Mouse (Mus musculus) adrenal gland, adult 8-10 months (tissue): ENCODE data around the gene Sugp2. TPM values are rescaled to one million over a fixed set of nuclear protein-coding genes. Genes with fewer than 3 reads are reported as not detected.

Experiments
- DNase-seq: peaks from one replicate; pipeline ENCODE4 v3.0.0; 2022
- total RNA-seq, 4 experiments: library from RNA; stranded (reverse); gene quantifications; 2 replicates each; pipeline ENCODE4 v1.2.4; 2022

The Sugp2 gene
- total RNA-seq, 4 experiments from 2014 or later = 34.6 to 65.6 (median 46.1) TPM

DNA sequence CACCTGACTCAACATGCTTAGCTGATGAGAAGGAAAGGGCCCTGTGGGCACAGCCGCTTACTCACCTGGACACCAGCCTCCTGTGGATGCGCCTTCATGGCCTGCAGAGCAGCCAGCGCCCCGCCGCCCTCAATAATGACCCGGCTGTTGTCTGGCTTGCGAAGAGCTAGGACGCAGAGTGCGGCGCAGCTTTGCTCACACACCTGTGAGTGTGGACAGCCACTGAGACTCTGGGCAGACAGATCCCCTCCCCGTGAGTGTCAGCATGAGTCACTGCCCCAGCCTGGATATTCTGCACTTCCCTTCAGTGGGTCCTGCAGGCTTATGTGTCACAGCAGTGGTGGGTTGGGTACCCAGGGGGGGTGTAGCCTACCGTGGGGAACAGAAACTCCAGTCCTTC, 12.0 kb upstream of the Sugp2 start:
- DNase-seq = no peak

- DNase-seq = no peak
Observed at GRCm38 (mm10) chr8:70223341-70223740, 10.7 kb upstream of the Sugp2 start.

- no peak for DNase-seq
Observed at GRCm38 (mm10) chr8:70227997-70228396, 6.0 kb upstream of the Sugp2 start.

- no peak for DNase-seq
Observed at GRCm38 (mm10) chr8:70230837-70231236, 3.2 kb upstream of the Sugp2 start.

DNA sequence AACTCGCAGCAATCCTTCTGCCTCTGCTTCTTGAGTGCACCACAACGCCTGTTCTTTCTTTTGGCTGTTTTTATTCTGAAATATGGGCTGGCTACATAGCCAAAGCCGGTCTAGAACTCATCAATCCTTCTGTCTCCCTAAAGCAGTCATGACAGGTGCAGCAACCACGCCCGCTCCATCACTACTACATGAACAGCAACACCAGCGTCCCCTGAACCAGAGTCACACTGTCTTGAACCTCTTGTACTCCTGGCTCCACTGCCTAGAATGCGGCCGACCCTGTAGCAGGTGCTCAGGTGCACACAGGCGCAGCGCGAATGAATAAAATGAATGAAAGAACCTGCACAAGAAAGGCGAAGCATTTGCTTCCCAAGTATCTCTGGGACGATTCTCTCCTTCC, 420 bp upstream of the Sugp2 start:
- DNase-seq = no peak

GRCm38 (mm10) chr8:70234781-70235128, 729 bp downstream of the Sugp2 start:
- DNase-seq = no peak

DNA sequence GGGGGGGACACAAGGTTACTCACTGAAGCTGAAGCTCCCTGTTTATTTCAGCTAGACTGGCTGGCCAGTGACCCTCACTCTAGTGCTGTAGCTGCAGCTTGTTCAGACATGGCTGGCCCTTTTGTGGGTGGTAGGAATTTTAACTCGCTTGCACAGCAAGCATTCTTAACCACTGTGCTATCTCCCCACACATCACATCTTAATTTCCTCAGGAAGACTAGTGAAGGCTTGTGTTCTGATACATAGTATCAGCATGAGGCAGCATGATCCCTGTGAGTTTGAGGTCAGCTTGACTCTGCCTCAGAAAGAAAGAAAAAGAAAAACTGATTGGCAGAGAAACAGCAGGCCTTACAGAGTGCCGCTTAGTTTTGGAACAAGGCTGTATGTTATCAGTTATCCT, 3.8 kb downstream of the Sugp2 start:
- no peak for DNase-seq

GRCm38 (mm10) chr8:70240642-70241041, 6.6 kb downstream of the Sugp2 start:
- no peak for DNase-seq

GRCm38 (mm10) chr8:70246622-70247021, 12.6 kb downstream of the Sugp2 start:
- DNase-seq = peak; percentile 57

GRCm38 (mm10) chr8:70247841-70248240, 13.8 kb downstream of the Sugp2 start:
- no peak for DNase-seq

GRCm38 (mm10) chr8:70254628-70255027, 20.6 kb downstream of the Sugp2 start:
- DNase-seq = no peak

GRCm38 (mm10) chr8:70257456-70257855, 23.4 kb downstream of the Sugp2 start:
- no peak for DNase-seq

DNA sequence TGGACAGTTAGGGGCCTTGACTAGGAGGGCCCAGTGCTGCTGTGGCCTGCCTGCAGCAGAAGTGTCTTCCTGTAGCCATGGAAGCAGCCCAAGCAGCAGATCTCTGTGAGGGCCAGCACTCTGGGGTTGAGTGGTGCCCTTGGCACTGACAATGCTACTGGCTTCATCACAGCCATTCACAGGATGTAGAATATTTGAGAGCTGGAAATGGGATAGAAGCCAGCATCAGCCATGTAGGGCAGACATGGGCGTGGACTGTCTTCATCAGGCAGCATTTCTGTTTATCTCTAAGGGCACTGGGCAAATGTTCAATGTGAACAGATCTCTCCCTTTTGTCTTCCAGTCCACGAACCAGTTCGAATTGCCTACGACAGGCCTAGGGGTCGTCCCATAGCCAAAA, 24.6 kb downstream of the Sugp2 start:
- no peak for DNase-seq

- no peak for DNase-seq
Observed at GRCm38 (mm10) chr8:70259043-70259442, 25.0 kb downstream of the Sugp2 start.

DNA sequence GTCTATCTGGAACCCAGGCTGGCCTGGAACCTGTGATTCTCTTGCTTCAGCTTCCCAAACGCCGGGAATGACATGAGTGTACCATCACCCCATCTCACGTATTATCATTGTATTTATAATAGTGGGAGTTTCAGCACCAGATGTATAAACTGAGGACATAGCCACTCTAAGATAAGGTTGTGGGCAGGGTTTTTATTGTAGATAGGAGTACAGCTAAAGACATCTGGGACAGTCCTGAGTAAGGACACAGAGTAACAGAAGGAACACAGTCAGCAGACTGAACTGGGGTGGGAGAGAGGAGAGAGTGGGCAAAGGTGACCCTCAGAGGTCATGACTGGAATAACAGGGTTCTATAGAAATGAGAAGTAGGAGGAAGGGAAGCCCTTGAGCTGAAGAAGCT, 33.6 kb downstream of the Sugp2 start:
- DNase-seq = no peak

DNA sequence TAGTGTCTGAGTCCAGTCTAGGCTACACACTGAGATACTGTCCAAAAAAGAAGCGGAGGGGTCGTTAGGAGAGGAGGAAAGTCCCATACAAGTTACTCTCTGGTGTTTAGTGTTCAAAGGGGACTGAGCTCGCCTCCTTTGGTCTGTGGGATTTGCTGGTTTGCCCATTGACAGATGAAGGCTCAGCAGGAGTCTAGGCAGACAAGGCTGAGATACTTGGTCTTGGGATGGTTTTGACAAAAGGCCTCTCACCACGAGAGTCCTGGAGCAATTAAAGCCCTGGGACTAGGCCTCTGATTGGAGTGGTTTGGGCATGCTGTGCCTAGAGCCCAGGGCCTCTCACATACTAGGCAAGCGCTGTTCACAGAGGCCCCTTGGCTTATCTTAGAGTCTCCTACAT, 34.3 kb downstream of the Sugp2 start:
- no peak for DNase-seq

DNA sequence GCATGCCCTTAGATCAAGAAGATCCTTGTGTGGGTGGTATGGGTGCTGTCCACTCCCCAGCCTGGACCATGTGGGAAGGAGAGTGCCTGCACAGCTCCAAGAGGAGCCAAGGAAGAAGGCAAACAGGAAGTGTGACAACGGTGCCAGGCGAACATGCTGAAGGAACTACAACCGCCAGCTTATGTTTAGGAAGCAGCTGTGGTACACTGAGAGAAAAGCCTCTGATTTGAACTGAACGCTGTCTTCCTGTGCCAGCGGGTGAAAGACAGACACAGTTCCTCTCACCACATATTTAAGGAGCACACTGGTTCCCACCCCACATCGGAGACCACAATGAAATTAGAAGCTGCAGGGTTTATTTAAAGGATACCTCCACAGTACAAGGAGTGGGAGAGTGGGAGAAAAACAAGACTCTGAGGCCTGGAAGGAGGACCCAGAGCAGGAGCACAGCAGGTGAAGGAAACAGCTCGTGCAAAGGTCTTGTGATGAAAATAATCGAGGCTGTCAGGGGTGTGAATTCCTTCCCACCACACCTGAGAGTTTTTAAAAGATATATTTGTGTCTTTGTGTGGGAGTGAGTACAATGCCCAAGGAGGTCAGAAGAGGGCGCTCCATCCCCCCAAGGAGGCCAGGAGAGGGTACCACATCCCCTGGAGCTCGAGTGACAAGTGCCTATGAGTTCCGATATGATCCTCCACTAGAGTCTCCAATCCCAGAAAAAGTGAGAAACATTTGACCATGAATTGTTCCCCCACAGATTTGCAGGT, 35.0 kb downstream of the Sugp2 start:
- DNase-seq = no peak

- DNase-seq = peak; percentile 80
Observed at GRCm38 (mm10) chr8:70272949-70273348, 38.9 kb downstream of the Sugp2 start.

DNA sequence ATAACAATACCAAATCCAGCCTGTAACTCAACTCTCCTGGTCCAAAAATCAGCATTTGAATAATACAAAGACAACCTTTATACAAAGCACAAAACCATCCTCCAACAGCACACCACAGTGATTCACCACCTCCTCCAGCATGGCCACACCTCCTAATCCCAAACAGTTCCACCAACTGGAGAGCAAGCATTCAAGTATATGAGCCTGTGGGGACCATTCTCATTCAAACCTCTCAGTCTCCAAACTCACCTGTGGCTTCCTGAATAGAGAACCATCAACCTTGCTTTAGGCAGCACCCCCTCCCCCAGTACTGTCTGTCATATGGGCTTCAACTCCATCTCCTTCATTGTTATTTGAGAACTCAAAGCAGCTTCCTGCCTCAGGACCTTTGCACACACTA, 40.3 kb downstream of the Sugp2 start:
- DNase-seq = no peak

- no peak for DNase-seq
Observed at GRCm38 (mm10) chr8:70276476-70276875, 42.5 kb downstream of the Sugp2 start.

- no peak for DNase-seq
Observed at GRCm38 (mm10) chr8:70278175-70278574, 44.1 kb downstream of the Sugp2 start.

DNA sequence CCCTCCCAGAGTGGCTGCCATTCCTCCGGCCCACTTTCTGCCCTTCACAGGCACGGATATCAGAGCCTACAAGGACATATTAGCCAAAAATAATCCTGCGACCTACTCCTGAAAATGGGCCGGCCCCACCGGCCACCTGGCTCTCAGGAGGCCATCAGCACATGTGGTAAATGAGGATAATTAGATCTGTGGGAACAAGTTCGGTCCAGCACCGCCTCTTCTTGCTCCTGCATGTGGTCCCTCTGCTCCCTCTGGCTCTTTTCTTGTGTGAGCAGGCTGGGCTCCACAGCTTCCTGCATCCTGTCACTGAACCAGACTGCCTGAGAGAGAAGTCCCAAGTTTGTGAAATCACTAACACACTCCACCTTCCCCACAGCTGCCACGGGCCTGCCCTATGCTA, 45.2 kb downstream of the Sugp2 start:
- DNase-seq = no peak

GRCm38 (mm10) chr8:70281001-70281400, 47.0 kb downstream of the Sugp2 start:
- no peak for DNase-seq

DNA sequence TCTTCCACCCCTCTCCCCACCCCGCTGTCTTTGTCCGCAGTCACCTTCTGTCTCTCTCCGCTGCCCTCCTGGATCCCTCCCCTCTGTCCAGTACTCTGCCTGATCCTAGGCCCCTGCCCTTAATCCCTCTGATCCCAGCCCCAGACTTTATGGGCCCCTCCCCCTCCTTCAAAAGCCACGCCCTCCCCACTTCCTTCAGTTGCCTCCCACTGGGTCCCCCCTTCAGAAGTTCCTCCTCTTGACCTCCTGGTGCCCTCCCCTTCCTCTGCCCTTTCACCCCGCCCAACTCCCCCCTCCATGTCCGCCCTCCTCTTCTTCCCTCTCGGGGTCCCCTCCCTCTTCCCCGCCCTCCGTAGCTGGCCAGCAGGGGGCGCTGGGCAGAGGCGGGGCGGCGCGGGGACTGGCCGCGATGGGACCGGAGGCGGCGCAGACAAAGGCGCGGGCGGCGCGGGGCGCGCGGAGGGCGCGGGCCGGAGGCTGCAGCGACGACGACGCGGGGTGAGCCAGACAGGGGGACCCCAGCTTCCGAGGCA, 48.6 kb downstream of the Sugp2 start, which contains the start of gene Homer3:
TSS of gene Homer3 (plus strand) at position 225 of the 533 bp plus-strand sequence.
- peak; percentile 88 for DNase-seq
